Mouse (Mus musculus) spleen, adult 2 months (tissue): ENCODE measurements around the gene Tab1.

Source experiments
- CTCF ChIP-seq: fragments of 200-500 bp; IDR thresholded peaks from 2 replicates; pipeline ENCODE4 v1.5.1; 2011; ENCODE audit warnings: mild to moderate bottlenecking, inconsistent platforms; ENCODE audit not compliant: insufficient read depth, insufficient read length, insufficient replicate concordance; ENCODE audit errors: extremely low read depth
- POLR2A ChIP-seq: fragments of 200-500 bp; IDR thresholded peaks from 2 replicates; pipeline ENCODE4 v1.6.1; 2011; ENCODE audit warnings: low read depth, low read length, inconsistent platforms

DNA sequence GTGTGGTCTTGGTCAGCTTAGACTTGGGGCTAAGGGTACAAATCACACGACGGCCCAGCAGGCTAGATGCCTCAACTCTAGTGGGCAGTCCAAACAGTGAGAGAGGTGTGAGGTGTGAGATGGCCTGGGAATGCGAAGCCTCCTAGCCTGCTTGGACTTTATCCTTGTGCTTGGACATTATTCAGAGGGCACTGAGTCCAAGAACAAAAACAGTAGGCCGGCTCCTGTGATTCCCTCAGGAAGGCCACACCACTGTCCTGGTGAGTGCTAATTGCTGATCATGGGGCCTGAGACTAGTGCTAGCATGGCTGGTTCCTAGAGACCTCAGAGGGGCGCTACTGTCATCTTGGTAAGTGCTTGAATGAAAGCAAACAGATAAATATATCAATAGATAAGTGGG is 56.0 kb downstream of the Tab1 start:
- TF ChIP-seq CTCF, result no peak
- no peak for TF ChIP-seq POLR2A
